Mouse (Mus musculus): ENCODE data around the gene Zfp534.
A peak's percentile ranks its signal among the peaks of the same experiment; 100 is the strongest.
"Not testable (repeated sequence)": the region's sequence is repeated elsewhere in the genome, so short reads cannot be mapped to it uniquely, and the experiment has no call there.

The Zfp534 gene

DNA sequence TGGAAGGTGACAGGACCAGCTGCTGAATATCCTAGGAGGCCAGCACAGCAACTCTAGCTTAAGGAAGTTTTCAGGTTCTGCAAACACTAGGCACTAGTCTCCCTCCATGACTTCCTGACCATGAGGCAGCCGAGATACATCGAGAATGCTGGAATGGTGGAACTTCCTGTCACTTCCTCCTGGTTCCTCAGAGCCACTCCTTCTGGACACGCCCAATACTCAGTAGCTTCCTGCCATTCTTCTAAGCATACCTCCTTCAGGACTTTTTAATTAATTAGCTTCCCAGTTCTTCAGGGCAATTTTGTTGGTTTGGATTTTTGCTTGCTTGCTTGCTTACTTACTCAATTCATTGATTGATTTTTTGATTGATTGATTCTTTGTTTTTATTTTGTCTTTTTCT, at the start of gene Zfp534:
Gene Zfp534, minus strand, starts transcription at position 101 of the 400 bp plus-strand sequence.
- DNase-seq (ENCODE audit: extremely low spot score, low spot score): not testable (repeated sequence)

DNA sequence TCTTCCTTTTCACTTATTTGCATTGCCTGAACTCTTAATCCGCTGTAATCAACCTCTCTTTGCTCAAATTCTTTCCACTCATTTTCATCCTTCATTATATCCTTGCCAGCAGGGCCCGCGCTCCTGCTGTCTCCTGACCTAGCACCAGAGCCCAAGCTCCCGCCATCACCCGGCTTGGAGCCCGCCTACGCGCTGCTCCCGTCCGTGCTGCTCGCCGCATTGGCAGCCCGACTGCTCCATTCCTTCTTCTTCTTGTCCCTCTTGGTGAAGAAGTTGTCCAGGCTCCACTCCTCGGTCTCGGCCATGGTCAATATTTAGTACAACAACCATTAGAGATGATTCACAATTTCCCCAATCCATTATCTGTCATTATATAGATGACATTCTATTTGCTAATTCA, 43.9 kb upstream of the Zfp534 start:
- not testable (repeated sequence) for DNase-seq (ENCODE audit: extremely low spot score, low spot score)

DNA sequence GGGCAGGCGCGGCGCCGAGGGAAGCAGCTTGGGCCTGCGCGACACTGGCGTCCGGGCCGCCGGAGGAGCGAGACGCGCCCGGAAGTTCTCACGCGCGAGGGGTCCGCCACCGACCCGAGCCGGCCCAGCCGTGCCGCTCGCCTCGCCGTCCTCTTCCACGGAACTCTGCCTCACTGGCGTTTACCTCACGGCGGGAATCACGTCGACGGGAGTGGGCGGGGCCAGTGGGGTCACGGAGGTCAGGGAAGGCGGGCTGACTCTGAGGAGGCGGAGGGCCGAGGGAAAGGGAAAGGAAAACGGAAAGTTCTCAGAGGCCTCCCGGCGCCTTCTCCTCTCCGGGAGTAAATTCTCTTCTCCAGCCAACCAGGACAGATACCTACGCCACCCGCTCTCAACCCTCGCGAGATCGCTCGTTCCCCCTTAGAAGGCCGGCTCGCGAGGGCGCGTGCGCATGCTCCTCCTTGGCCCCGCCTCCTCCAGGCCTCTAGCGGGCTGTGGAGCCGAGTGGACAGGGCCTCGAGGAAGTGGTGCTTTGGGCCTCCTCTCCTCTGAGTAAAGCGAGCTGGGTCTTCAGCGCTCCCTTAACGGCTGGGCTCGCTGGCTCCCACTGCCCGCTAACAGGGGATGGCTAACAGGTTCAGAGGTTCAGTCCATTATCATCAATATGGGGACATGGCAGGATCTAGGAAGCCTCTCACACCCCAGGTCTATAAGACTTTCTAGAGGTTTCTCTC, 36.5 kb upstream of the Zfp534 start:
- peak; percentile 44 for DNase-seq (ENCODE audit: extremely low spot score, low spot score)

DNA sequence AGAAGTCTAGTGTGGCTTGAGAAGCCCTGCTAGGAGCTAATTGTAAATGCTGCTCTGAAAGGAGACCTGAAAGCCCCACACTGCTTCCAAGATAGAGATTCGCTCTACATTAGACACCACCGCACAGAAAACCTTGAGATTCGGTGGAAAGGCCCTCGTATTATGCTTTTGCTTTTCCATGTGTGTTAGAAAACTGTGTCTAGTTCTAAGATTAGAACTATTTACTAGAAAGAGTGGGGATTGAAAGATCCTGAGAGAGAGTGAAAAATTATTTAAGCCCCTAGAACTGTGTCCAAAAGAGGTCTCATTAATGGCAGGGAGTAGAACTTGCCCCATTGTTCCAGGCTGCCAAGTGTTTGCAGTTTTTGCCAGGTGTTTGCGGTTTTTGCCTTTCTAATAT, 47.1 kb downstream of the Zfp534 start:
- not testable (repeated sequence) for DNase-seq (ENCODE audit: extremely low spot score, low spot score)

DNA sequence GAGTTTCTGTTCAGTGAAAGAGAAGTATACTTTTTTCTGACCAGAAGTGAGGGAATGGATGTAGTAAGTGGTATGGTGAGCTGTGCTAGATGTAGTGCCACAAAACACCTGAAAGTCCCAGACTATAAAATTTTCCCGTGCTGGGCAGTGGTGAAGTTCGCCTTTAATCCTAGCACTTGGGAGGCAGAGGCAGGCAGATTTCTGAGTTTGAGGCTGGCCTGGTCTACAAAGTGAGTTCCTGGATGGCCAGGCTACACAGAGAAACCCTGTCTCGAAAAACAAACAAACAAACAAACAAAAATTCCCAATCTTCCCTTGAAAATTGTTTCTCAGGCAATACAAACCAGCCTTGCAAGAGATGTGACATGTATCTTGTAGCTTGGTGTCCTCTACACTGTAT, 54.9 kb downstream of the Zfp534 start:
- not testable (repeated sequence) for DNase-seq (ENCODE audit: extremely low spot score, low spot score)

DNA sequence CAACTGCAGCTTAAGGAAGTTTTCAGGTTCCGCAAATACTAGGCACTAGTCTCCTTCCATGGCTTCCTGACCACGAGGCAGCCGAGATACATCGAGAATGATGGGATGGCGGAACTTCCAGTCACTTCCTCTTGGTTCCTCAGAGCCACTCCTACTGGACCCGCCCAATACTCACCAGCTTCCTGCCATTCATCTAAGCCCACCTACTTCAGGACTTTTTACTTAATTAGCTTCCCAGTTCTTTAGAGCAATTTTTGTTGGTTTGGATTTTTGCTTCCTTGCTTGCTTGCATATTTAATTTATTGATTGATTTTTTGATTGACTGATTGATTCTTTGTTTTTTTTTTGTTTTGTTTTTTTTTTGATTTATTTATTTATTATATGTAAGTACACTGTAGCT, 59.9 kb downstream of the Zfp534 start, which contains the start of gene Zfp979:
Gene Zfp979, minus strand, starts transcription at position 101 of the 400 bp plus-strand sequence.
- DNase-seq (ENCODE audit: extremely low spot score, low spot score): not testable (repeated sequence)

DNA sequence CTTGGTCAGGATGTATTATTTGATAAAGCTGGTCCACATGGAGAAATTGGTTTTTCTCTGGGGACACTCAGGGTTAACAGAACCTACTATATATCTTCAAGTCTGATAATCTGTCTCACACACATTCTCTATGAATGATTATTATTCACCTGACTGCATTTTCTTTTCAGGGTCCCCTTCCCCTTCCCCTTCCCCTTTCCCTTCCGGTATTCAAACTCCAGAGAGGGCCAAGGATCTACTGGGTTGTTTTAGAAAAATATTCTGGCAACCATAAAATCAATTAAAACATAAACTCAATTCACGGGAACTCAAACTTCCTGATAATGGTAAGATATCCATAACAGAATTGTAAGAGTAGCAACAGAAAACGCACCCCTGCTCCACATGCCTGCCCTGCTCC, 60.4 kb downstream of the Zfp534 start:
- DNase-seq (ENCODE audit: extremely low spot score, low spot score): not testable (repeated sequence)

GRCm38 (mm10) chr4:147633818-147634262, 68.5 kb downstream of the Zfp534 start:
- not testable (repeated sequence) for DNase-seq (ENCODE audit: extremely low spot score, low spot score)

All from neural tube, embryonic 10.5 days (tissue).